Mouse (Mus musculus) c-Kit-positive CD71-positive TER-119-positive erythroid progenitor cells, embryonic 14.5 days (primary cell): ENCODE data around the gene Ruvbl2.

Experiments used
- DNase-seq: peaks from one replicate; pipeline ENCODE4 v3.0.0-alpha.2; 2013; ENCODE audit warnings: low spot score

The Ruvbl2 gene

DNA sequence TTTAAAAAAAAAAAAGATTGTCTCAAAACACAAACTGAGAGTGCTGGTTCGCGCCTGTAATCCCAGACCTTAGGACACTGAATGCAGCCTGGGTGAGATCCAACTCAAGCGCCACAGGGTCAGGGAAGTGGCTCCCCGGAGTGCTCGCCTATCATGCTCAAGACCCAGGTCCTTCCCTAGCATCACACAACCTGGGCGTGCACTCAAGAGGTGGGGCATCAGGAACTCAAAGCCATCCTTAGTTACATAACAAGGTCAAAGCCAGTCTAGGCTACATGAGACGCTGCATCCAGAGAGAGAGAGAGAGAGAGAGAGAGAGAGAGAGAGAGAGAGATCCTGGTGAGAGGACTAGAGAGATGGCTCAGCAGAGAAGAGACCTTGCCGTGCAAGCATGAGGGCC, 11.3 kb downstream of the Ruvbl2 start:
- DNase-seq, result no peak

DNA sequence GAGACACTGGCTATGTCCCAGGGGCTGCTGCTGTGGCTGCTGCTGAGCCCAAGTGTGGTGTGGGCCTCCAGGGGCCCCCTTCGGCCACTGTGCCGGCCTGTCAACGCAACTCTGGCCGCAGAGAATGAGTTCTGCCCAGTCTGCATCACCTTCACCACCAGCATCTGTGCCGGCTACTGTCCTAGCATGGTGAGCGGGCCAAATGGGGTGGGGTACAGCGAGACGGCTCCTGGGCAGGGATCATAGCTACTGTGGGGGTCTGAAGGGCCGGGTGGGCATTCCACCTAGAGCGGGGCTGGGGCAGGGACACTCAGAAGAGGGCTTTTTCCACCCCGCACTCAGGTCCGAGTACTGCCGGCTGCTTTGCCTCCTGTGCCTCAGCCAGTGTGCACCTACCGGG, 16.7 kb downstream of the Ruvbl2 start:
- no peak for DNase-seq

DNA sequence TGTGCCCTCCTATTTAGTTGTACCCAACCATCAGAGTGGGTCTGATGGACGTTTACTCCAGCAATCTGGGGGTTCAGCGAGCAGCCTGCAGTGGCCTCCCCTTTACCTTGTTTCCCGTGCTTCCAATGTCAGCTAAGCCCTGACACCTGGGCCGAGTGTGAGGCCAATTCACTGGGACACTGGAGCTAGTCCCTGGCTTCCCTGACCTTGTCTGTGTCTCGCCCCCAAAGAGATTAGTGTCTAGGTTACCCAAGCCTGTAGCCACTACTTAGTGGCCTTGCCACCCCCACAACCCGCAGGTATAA, 17.3 kb downstream of the Ruvbl2 start, which contains the start of gene Lhb:
Gene Lhb, plus strand, starts transcription at position 206 of the 305 bp plus-strand sequence.
- DNase-seq, result no peak

DNA sequence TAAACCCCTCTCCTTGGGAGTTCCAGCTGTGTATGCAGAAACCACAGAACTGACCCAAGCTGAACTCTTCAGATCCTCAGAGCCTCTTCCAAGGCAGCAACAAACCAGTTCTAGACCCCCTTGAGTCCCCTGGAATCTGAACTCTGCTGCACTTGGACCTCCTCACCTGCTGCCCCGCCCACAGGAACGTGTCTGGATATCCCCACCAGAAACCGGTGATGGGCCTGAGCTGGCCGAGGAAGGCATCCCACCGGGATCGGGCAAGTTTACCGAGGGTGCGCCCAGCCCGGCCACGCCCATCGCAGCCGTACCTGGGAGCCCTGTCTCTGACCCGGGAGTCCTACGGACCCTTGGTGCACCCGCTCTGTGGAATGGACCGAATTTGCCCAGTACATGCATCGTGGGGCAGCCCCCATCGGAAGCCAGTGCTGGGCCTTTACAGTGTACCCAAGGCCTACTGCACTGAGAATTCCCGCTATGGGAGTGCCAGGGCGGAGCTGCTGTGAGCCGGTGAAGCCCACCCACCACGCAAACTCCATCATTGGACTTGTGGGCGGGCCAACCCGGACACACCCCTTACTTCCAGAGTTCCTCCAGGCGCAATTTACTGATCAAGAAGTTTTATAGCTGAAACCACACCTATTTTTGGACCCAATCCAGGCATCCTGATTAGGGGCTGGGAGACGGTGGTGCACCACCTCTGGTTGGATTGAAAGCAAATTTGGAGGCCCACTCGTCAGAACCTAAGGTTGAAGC, 17.9 kb downstream of the Ruvbl2 start:
- DNase-seq, result no peak

DNA sequence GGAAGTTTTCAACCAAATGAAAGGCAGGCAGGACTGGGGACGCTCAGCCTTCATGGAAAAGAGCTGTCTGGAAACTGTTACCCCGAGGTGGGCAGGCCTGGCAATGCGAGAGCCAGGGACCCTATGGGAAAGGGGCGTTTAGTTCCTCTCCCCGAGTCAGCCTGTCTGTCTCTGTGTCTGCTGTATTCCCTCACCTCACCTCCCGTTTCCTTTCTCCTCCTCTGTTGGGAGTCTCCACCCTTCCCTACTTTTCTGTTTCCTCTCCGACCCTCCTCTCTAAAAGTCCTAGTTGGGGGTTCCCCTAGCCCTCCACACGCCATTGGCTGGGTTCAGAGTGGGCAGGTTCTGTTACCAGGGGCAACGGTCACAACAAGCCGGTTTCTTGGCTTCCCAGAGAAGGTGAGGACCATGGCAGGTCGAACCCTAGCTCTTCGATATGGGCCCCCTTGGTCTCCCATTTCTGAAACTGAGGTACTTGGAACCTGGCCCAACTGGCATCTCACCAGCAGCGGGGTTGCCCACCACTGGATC, 19.9 kb downstream of the Ruvbl2 start:
- DNase-seq, result no peak

DNA sequence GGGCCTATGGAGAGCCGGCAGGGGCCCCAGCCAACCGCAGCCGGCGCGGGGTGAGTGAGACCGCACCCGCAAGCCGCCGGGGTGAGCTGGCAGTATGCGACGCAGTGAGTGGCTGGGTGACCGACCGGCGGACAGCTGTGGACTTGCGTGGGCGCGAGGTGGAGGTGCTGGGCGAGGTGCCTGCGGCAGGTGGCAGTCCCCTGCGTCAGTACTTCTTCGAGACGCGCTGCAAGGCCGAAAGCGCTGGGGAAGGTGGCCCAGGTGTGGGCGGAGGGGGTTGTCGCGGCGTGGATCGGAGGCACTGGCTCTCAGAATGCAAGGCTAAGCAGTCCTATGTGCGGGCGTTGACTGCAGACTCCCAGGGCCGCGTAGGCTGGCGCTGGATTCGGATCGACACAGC, 22.3 kb downstream of the Ruvbl2 start:
- DNase-seq, result no peak

DNA sequence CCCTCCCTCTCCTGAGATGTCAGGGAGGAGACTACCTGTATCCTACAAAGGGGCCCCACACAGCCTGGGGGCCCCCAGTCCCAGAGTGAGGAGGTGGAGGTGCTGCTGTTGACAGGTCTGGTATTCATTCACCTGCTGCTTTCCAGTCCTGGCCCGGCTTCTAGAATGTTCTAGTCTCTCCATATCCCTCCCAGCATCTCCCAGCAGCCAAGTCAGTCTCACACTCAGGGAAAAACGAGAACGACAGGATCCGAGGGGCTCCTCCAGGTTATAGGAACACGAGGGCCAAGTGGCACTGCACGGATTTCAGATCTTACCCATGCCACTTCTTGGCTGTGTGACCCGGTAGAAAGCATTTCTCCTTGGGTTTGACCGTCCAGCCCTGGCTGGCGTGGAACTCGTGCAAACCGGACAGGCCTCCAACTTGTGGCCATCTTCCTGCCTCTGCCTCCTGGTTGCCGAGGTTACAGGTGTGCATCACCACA, 23.1 kb downstream of the Ruvbl2 start:
- no peak for DNase-seq

DNA sequence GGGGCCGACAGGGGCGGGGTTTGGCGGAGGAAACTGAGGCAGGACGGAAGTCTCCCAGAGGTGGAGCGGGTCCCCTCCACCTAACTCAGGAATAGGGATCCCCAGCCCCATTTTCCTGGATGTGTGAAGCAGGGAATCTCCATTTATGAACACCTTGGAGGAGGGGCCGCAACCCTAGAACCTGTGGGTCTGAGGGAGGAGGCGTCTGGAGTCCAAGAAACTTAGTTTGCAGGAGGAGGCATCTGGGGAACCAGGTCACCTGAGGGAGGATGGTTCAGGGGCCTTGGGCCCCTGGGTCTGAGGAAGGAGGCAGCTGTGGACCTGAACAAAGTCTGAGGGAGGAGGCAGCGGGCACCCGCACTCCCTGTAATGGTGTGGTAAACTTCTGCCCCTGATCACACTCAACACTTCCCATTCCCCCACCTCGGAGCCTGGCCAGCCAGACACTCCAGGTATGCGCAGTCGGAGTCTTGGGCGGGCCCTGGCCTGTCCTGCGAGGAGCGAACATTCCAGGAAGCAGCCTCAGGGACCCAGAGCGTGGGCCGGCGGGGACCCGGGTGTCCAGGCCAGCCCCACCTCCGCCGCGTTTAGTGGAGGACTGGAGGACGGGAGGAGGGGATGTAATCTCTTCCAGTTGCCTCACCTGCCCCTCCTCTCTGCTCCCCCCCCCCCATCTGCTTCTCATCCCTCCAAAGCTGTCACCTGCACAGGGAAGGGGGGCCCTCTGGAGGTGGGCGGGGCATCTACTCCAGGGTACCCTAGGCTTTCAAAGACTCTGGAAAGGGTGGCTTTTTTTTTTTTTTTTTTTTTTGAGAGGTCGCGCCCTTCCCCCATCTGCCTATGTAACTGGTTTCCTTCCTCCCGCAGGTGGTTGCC, 23.8 kb downstream of the Ruvbl2 start:
- DNase-seq, result no peak

DNA sequence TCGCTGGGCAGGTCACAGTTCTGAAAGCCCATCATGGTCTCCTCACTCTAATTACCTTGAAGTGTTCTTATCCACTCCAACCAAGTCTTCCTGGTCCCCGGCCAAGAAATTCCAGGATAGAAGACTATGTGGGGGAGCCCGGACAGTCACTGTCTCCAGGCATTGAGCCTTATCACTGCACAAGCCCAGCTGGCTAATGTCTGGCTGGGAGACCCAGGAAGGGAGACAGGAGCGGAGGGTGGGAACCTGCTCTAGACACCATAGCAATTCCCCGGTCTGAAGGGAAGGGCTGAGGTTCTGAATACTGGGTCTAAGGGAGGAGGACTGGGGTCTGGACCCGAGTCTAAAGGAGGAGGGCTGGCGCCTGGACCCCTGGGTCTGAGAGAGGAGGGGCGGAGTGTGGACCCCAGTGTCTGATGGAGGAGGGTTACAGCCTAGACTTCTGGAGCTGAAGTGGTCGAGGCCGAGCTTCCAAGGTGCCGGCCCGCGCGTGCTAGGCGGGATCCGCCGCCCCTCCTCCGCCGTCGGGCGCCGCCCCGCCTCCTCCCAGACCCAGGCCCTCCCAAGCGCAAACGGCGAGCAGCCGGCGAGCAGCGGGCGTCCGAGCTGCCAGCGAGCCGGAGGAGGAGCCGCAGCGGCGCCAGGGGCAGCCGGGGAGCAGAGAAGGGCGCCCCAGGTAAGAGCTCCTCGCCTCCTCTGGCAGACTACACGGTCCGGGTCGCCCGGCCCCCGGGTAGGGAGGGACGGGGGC, 24.6 kb downstream of the Ruvbl2 start, which contains the start of gene Ntf5:
Gene Ntf5, plus strand, starts transcription at position 583 of the 751 bp plus-strand sequence.
- no peak for DNase-seq

DNA sequence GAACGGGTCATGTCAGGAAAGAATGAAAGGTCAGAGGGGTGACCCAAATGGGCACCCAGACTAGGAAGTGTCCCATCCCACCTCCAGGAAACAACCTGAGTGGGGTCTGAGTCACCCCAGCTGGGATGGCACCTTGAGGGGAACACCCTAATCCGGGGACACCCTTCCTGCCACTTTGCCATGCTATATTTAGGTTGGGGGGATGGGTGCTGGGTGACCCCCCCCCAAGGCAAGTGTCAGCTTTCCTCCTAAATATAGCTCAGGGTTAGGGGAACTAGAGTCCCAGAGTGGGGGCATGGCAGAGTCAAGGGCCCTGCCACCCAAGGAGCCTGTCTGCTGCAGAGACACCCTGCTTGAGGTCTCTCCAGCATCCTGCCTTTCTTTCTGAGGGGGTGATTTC, 25.5 kb downstream of the Ruvbl2 start:
- no peak for DNase-seq

DNA sequence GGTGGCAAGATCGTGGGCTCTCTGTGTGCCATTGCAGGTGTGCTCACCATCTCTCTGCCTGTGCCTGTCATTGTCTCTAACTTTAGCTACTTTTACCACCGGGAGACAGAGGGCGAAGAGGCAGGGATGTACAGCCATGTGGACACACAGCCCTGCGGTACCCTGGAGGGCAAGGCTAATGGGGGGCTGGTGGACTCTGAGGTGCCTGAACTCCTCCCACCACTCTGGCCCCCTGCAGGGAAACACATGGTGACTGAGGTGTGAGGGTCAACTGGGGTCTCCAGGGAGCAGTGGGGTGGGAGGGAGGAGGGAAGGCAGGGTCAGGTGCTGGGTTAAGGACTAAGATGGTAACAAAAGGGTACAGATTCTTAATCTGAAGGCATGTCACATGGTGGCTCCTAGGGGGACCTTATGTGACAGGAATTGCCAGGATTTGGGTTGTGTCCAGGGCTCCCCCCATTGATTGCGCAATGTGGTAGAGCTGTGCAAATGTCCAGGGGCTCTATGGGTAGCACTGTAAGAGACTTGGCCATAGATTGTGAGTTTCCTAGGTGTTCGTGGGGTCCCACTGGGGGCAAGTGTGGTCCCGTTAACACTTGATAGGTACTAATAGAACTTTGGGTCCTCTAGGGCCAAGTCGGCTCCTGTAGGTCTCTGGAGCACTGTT, 28.3 kb downstream of the Ruvbl2 start:
- DNase-seq, result no peak

DNA sequence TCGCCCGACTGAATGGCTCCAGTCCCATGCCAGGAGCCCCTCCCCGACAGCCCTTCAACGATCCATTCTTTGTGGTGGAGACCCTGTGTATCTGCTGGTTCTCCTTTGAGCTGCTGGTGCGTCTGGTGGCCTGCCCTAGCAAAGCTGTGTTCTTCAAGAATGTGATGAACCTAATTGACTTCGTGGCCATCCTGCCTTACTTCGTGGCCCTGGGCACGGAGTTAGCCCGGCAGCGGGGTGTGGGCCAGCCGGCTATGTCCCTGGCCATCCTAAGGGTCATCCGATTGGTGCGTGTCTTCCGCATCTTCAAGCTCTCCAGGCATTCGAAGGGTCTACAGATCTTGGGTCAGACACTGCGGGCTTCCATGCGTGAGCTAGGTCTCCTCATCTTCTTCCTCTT, 28.9 kb downstream of the Ruvbl2 start:
- no peak for DNase-seq

DNA sequence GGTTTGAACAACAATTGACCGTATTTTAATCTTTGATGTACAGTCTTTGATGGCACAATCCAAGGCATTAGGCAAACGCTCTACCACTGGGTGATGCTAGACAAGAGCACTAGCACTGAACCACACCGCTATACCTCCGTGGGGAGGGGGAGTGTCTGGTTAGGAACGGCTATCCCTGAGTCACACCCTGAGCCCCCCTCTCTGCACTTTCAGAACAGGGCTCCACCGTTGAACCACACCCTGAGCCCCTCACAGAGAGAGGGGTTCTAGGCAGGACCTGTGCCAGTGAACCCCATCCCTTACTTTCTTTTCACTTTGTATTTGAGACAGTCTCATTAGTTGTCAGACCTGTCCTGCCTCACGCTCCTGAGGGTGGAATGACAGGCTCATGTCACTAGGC, 29.5 kb downstream of the Ruvbl2 start:
- DNase-seq, result no peak

DNA sequence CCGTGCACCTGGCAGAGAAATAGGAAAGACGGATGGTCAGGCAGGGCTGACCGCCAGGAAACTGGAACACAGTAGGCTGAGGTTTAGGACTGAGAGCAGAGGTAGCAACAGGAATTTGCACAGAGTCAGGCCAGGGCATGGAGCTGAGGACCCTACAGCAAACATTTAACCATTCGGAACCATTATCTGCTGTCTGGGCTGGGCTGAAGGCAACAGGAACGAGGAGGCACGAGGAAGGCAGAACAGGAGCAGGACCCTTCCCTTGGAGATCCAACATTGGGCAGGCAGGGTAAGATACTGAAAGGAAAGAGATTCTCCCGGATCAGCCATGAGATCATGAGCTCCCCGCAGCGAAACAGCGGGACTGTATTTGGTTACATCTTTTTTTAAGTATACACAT, 30.1 kb downstream of the Ruvbl2 start:
- DNase-seq, result no peak

DNA sequence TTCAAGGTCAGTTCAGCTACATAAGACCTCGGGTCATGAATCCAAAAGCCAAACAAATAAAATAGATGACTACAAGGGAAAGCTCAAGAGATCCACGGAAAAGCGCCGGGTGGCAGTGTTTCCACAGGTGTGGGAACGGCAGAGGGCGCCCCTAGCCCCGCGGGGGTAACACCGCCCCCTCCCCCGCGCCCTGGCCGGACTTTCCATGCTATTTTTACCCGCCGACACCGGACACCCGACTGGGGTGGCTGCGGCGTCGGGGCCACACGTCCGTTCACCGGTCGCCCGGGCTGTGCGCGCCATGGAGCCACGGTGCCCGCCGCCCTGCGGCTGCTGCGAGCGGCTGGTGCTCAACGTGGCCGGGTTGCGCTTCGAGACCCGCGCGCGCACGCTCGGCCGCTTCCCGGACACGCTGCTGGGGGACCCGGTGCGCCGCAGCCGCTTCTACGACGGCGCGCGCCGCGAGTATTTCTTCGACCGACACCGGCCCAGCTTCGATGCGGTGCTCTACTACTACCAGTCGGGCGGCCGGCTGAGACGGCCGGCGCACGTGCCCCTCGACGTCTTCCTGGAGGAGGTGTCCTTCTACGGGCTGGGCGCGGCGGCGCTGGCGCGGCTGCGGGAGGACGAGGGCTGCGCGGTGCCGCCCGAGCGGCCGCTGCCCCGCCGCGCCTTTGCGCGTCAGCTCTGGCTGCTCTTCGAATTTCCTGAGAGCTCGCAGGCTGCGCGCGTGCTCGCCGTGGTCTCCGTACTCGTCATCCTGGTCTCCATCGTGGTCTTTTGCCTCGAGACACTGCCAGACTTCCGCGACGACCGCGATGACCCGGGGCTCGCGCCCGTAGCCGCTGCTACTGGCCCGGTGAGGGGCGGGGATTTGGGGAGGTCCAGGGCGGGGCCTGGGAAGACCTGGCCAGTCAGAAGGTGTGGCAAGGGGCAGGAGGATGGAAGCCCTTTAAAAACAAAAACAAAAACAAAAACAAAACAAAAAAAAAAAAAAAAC, 31.4 kb downstream of the Ruvbl2 start:
- no peak for DNase-seq

DNA sequence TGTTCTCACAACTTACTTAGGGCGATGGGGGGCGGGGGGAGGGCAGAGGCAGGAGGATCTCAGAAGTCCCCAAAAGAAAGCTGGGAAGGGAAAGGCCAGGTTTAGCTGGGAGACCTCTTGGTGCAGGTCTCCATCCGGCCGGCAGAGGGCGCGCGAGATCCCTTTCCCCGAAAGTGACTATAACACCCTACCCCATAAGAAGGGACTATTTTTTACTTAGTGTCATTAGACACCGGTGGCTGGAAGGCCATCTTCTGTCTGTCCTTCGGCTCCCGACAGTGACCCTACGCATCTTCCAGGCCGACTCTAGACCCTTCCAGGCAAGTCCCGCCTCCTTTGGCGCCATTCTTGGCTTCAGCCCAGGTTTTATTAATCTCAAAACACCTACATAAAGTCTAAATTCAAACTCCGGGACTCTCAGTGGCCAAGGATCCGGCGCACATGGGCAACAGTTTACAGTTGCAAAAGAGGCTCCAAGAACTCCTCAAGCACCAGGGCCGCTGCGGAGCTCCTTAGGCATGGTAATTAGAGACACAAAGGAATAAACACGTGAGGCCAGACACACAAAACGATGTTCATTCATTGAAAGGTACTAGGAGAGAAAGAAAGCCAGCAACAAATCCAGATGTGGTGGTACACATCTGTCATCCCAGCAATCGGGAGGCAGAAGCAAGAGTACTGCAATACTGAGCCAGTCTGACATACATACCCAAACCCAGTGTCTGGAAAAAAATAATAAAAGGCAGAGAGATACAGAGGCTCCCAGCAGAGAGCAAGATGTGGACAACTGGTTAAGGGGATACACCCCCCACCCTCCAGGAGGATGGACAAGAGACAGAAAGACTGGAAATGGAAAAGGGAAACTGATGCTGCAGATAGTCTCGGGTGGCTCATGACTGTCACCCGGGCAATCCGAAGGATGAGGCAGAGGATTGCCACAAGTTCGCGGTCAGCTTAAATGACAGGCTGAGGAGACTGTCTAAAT, 32.5 kb downstream of the Ruvbl2 start, which contains the start of gene Kcna7:
Gene Kcna7, plus strand, starts transcription at position 563 of the 985 bp plus-strand sequence.
- DNase-seq, result peak; percentile 35

DNA sequence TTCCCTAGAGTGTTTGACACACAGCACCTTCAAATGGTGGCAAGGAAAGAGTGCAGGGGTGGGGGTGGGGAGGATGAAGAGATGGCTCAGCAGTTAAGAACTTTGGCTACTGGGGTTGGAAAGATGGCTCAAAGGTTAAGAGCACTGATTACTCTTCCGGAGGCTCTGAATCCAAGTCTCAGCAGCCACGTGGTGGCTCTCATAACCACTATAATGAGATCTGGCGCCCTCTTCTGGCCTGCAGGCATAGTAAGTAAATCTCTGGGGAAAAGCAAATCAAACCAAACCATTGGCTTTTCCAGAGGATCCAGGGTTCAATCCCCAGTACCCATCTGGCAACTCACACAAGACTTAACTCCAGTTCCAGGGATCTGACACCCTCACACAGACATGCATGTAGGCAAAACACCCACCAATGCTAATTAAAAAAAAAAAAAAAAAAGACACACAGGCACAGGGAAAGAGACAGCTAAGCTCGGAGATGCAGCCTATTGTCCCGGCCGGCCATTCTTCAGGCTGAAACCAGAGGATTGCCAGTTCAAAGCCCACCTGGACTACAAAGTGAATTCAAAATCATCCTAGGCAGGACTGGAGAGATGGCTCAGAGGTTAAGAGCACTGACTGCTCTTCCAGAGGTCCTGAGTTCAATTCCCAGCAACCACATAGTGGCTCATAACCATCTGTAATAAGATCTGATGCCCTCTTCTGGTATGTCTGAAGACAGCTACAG, 34.2 kb downstream of the Ruvbl2 start:
- peak; percentile 64 for DNase-seq

DNA sequence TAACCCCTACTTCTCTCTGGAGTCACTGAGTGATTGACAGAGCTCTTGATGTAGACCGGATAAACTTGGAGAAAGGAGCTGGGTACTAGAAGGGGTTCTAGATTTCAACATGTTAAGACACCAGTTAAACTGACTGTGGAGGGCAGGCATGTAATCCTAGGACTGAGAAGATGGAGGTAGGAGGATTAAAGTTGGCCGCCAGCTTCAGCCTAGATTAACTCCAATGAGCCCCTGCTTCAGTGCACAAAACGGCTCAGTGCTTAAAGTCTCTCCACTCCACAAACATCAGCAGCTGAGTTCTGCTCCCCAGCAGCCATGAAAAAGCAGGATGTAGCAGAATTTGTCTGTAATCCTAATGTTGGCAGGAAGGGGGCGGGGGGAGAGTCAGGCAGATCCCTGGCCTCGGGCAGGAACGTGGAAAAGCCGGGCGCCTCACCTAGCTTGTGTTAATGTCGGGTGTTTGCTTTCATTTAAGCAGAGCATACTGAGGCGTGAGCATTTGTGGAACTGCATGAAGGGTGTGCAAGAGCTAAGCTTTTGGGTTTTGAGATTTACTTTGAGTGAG, 36.3 kb downstream of the Ruvbl2 start:
- no peak for DNase-seq
